Mouse (Mus musculus) heart, embryonic 13.5 days (tissue): ENCODE results near the gene Plekha5. TPM values are rescaled to one million over a fixed set of nuclear protein-coding genes. Genes with fewer than 3 reads are reported as not detected.

Experiments
- ATAC-seq: fragments of 200-750 bp; cut with Nextera tagmentation; 2 replicates; pipeline ENCODE4 v1.8.0; 2017; ENCODE audit warnings: moderate TSS enrichment; ENCODE audit not compliant: insufficient number of reproducible peaks, low FRiP score, low TSS enrichment; ENCODE audit errors: extremely low read depth
- H3K27ac ChIP-seq: fragments of 300-500 bp; sonication (generic); replicated peaks from 2 replicates; pipeline ENCODE4 v1.5.1; 2015; ENCODE audit warnings: moderate library complexity, mild to moderate bottlenecking, inconsistent platforms
- H3K27me3 ChIP-seq: fragments of 300-500 bp; sonication (generic); replicated peaks from 2 replicates; pipeline ENCODE4 v1.6.1; 2015; ENCODE audit warnings: mild to moderate bottlenecking, inconsistent platforms
- H3K36me3 ChIP-seq: fragments of 300-500 bp; sonication (generic); 2 replicates; pipeline ENCODE4 v1.6.1; 2015; ENCODE audit warnings: mild to moderate bottlenecking, inconsistent platforms
- H3K4me1 ChIP-seq: fragments of 300-500 bp; sonication (generic); 2 replicates; pipeline ENCODE4 v1.6.1; 2015; ENCODE audit warnings: inconsistent platforms
- H3K4me2 ChIP-seq: fragments of 300-500 bp; sonication (generic); 2 replicates; pipeline ENCODE4 v1.6.1; 2015; ENCODE audit warnings: inconsistent platforms, mild to moderate bottlenecking, moderate library complexity
- H3K4me3 ChIP-seq: fragments of 300-500 bp; sonication (generic); 2 replicates; pipeline ENCODE4 v1.5.1; 2015; ENCODE audit warnings: moderate library complexity, mild to moderate bottlenecking, inconsistent platforms
- H3K9ac ChIP-seq: fragments of 300-500 bp; sonication (generic); 2 replicates; pipeline ENCODE4 v1.6.1; 2015; ENCODE audit warnings: inconsistent platforms, mild to moderate bottlenecking, moderate library complexity
- H3K9me3 ChIP-seq: fragments of 300-500 bp; sonication (generic); 2 replicates; pipeline ENCODE4 v1.6.1; 2016; ENCODE audit warnings: inconsistent platforms
- WGBS: fragments of 180-500 bp; shearing (Covaris S2); methylation state at CpG from one replicate; pipeline ENCODE4 v1.1.7; 2015; ENCODE audit warnings: mixed read lengths; 5-methylcytosine and 5-hydroxymethylcytosine counted together
- polyA plus RNA-seq: library from polyadenylated mRNA; unstranded; fragments of >200 nt; fragmentation: Nextera tagmentation; extraction: Ambion mirVana; gene quantifications from 2 replicates; pipeline ENCODE4 v1.2.1, GENCODE M21; 2015

The Plekha5 gene
- polyA plus RNA-seq, 1 experiment from 2014 or later: 18.7 TPM

- ATAC-seq: no peak
- Histone ChIP-seq H3K9me3 (no peaks in the 10 kb centered on the region), H3K4me1 (no peaks in the 10 kb centered on the region), H3K9ac (no peak overlapping the region), H3K27ac (no peak overlapping the region), H3K4me2 (no peak overlapping the region), H3K27me3 (no peaks in the 10 kb centered on the region), H3K4me3 (no peak overlapping the region), H3K36me3 (peaks cover 93% of the 10 kb centered on the region)
- 92% methylated on average over 7 of the region's 7 CpGs for WGBS
Measured at GRCm38 (mm10) chr6:140642010-140642409, 218.2 kb downstream of the Plekha5 start.

GRCm38 (mm10) chr6:140642655-140643054 is 218.8 kb downstream of the Plekha5 start:
- Histone ChIP-seq H3K4me2 (no peak overlapping the region), H3K4me3 (no peak overlapping the region), H3K4me1 (no peaks in the 10 kb centered on the region), H3K9me3 (no peaks in the 10 kb centered on the region), H3K27me3 (no peaks in the 10 kb centered on the region), H3K27ac (no peak overlapping the region), H3K9ac (no peak overlapping the region), H3K36me3 (peaks cover 93% of the 10 kb centered on the region)
- ATAC-seq: no peak
- 93% methylated on average over 12 of the region's 12 CpGs for WGBS

- no peak overlapping the region for H3K4me3 ChIP-seq
- no peaks in the 10 kb centered on the region for H3K4me1 ChIP-seq
- peaks cover 92% of the 10 kb centered on the region for H3K36me3 ChIP-seq
- no peak overlapping the region for H3K4me2 ChIP-seq
- H3K27me3 ChIP-seq: no peaks in the 10 kb centered on the region
- no peak overlapping the region for H3K27ac ChIP-seq
- ATAC-seq: no peak
- H3K9ac ChIP-seq: no peak overlapping the region
- no peaks in the 10 kb centered on the region for H3K9me3 ChIP-seq
Measured at GRCm38 (mm10) chr6:140645931-140646330, 222.1 kb downstream of the Plekha5 start.

Other genes starting within 250 kb of the Plekha5 start
- 6.7 and 7.2 TPM in 2 replicates for gene Aebp2, start 198.6 kb downstream of the Plekha5 start, polyA plus RNA-seq